Mouse (Mus musculus) lung, adult 2 months (tissue): Measurements from ENCODE around the gene Tarbp2. TPM values are rescaled to one million over a fixed set of nuclear protein-coding genes. Genes with fewer than 3 reads are reported as not detected.

ENCODE experiments used
- DNase-seq: peaks from one replicate; pipeline ENCODE4 v3.0.0; 2022
- H3K4me1 ChIP-seq: fragments of 200-500 bp; 2 replicates; pipeline ENCODE4 v1.6.1; 2011; ENCODE audit warnings: low read length; ENCODE audit not compliant: control insufficient read depth, insufficient read depth
- H3K4me3 ChIP-seq: fragments of 200-500 bp; replicated peaks from 2 replicates; pipeline ENCODE3; 2011; ENCODE audit warnings: low read depth, mild to moderate bottlenecking, control low read depth, low read length; ENCODE audit errors: extremely low read depth
- CTCF ChIP-seq: fragments of 200-500 bp; IDR thresholded peaks from 2 replicates; pipeline ENCODE4 v1.5.1; 2011; ENCODE audit warnings: mild to moderate bottlenecking, low read length, control low read depth; ENCODE audit not compliant: insufficient read depth
- POLR2A ChIP-seq: fragments of 200-500 bp; IDR thresholded peaks from 2 replicates; pipeline ENCODE4 v1.6.1; 2011; ENCODE audit warnings: low read depth, mild to moderate bottlenecking, control low read depth, low read length, borderline replicate concordance; ENCODE audit errors: extremely low read depth
- WGBS: fragments of 180-500 bp; shearing (Covaris S2); methylation state at CpG from one replicate; pipeline ENCODE4 v1.1.7; 2018; 5-methylcytosine and 5-hydroxymethylcytosine counted together
- polyA plus RNA-seq: library from polyadenylated mRNA; depleted of rRNA; stranded (reverse); fragments of >200 nt; gene quantifications from 2 replicates; pipeline ENCODE4 v1.2.3, GENCODE M21; 2012

Tarbp2 gene
- polyA plus RNA-seq, 1 experiment = 61.1 TPM

DNA sequence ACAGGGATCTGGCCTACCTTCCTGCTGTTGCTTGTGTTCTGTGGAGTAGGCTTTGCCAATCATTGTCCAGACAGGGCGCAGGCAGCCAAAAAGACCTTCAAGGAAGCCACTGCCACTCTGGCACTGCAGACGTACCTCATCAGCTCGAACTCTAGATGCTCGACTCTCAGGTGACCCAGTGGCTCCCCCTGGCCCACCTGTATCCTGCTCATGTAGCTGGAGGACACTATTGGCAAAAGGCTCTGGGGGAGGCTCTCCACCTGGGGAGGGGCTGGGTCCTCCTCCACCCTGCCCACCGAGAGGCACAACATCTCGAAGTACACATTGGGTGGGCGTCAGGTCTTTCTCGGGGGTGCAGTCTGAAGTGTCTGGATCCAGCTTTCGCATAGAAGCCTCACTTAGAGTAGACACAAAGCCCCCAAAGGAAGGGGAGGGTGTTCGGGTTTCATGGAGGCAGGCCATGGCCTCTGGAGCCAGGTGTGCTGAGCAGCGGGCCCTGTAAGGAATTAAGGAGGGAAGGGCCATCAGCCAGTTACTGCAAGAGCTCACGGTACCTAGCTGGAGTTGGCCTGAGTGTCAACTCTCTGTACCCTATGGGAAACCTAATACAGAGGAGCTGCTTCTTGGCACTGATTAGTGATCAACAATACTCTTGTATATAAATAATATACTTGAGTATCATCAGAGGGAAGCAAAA is 12.8 kb upstream of the Tarbp2 start:
- TF ChIP-seq POLR2A (no peak), CTCF (no peak)
- Histone ChIP-seq H3K4me3 (no peak overlapping the region), H3K4me1 (no peaks in the 10 kb centered on the region)
- 55% methylated on average over 12 of the region's 12 CpGs for WGBS
- no peak for DNase-seq

DNA sequence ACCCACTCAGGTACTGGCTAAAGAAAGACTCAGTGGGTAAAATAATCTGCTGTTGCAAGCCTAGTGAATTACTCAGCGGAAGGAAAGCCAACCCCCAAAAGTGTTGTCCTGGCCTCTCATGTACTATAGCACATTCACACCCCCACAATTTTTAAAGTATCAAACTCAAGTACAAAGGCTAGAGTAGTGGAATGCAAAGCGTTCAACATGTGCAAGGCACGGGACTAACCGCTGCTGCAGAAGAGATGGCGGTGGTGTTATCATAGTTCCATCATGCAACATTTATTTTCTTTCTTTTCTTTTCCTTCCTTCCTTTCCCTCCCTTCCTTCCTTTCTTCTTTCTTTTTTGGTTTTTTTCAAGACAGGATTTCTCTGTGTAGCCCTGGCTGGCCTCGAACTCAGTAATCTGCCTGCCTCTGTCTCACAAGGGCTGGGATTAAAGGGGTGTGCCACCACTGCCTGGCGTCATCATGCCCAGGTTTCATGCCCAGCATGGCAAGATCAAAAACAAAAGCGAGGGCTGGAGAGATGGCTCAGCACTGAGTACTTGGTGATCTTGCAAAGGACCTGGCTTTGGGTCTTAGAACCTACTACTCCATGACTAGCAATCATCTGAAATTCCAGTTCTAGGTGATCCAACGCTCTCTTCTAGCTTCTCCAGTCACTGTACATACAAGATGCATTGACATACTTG is 12.1 kb upstream of the Tarbp2 start:
- Histone ChIP-seq H3K4me3 (no peak overlapping the region), H3K4me1 (no peaks in the 10 kb centered on the region)
- no peak for DNase-seq
- no peak for TF ChIP-seq CTCF
- TF ChIP-seq POLR2A = no peak
- WGBS = 48% methylated on average over 9 of the region's 9 CpGs

GRCm38 (mm10) chr15:102506464-102506830 is 11.5 kb upstream of the Tarbp2 start:
- 9% methylated on average over 2 of the region's 2 CpGs for WGBS

GRCm38 (mm10) chr15:102506864-102507263 is 11.1 kb upstream of the Tarbp2 start:
- H3K4me3 ChIP-seq = no peak overlapping the region
- H3K4me1 ChIP-seq = no peaks in the 10 kb centered on the region
- DNase-seq = no peak
- 86% methylated on average over 1 of the region's 1 CpGs for WGBS
- TF ChIP-seq CTCF = no peak
- TF ChIP-seq POLR2A = no peak

More at GRCm38 (mm10) chr15:102506464-102506830, 11.5 kb upstream of the Tarbp2 start:
- Histone ChIP-seq H3K4me1 (no peaks in the 10 kb centered on the region), H3K4me3 (no peak overlapping the region)
- TF ChIP-seq POLR2A = no peak
- TF ChIP-seq CTCF = no peak
- DNase-seq = no peak

DNA sequence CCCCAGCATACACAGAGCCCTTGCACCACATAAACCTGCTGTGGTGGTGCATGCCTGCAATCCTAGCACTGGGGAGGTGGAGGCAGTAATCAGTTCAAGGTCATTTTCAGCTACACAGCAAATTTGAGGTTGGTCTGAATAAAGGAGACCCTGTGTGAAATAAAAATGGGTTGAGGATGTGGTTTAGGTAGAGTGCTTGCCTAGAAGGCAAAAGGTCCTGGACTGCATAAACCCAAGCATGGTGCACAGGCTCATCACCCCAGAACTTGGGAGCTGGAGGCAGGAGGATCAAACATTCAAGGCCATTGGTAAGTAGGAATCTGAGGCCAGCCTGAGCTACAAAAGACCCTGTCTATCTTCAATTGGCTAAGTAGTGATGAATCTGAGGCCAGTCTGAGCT is 10.4 kb upstream of the Tarbp2 start:
- Histone ChIP-seq H3K4me1 (no peaks in the 10 kb centered on the region), H3K4me3 (no peak overlapping the region)
- DNase-seq = no peak
- no peak for TF ChIP-seq POLR2A
- TF ChIP-seq CTCF = no peak

GRCm38 (mm10) chr15:102508336-102508735 is 9.7 kb upstream of the Tarbp2 start:
- no peak for TF ChIP-seq POLR2A
- no peak for TF ChIP-seq CTCF
- Histone ChIP-seq H3K4me3 (no peak overlapping the region), H3K4me1 (no peaks in the 10 kb centered on the region)
- WGBS = 69% methylated on average over 3 of the region's 3 CpGs
- no peak for DNase-seq

- WGBS = 13% methylated on average over 9 of the region's 9 CpGs
- Histone ChIP-seq H3K4me3 (peak overlapping the region; percentile 66), H3K4me1 (no peaks in the 10 kb centered on the region)
- no peak for TF ChIP-seq CTCF
- TF ChIP-seq POLR2A = no peak
- DNase-seq = no peak
Measured at GRCm38 (mm10) chr15:102510110-102510509, 7.9 kb upstream of the Tarbp2 start.

DNA sequence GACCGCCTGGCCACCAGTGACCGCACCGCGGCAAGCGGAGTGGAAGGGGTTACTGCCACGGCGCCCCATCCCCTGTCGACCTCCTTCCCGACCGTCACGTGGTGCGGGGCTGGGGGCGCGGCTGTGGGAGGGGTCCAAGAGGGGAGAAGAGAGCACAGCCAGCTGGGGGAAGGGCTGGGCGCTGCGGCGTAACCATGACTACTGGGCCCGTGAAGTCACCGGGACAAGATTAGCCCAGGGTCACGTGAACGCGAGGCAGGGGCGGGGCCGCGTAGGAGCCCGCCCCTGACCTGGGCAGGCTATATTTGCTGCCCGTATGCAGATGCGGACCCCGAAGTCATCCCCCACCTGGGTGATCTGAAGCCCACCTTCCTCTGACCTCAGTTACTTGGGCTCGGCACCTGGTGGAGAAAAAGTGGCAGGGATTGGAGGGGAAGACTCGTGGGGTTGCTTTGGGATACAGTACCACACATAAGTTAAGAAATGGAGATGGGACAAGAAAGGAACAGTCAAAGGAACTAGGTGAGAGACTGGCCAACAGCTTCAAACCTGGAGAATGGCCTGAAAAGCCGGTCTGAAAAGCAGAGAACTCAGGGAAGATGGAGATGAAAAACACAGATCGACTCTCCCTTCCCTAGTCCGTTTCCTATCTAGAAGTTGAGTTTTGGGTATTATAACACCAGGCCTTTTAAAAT is 7.3 kb upstream of the Tarbp2 start:
- TF ChIP-seq POLR2A = no peak
- TF ChIP-seq CTCF = no peak
- peak; percentile 80 for DNase-seq

GRCm38 (mm10) chr15:102511285-102511833 is 6.6 kb upstream of the Tarbp2 start:
- DNase-seq = no peak
- peaks cover 2% of the 10 kb centered on the region; the same call in 1 of the 2 replicates for H3K4me1 ChIP-seq
- TF ChIP-seq POLR2A (no peak), CTCF (no peak)
- 31% methylated on average over 6 of the region's 6 CpGs for WGBS
- H3K4me3 ChIP-seq = no peak overlapping the region

More for the DNA sequence above, 7.3 kb upstream of the Tarbp2 start:
- 3% methylated on average over 34 of the region's 34 CpGs for WGBS
- Histone ChIP-seq H3K4me1 (no peaks in the 10 kb centered on the region), H3K4me3 (peak overlapping the region; percentile 66)

- Histone ChIP-seq H3K4me3 (no peak overlapping the region), H3K4me1 (peaks cover 4% of the 10 kb centered on the region; the same call in 1 of the 2 replicates)
- WGBS = 58% methylated on average over 5 of the region's 5 CpGs
- no peak for DNase-seq
- TF ChIP-seq POLR2A = no peak
- no peak for TF ChIP-seq CTCF
Measured at GRCm38 (mm10) chr15:102512010-102512409, 6.0 kb upstream of the Tarbp2 start.
